Mouse (Mus musculus) hindbrain, embryonic 16.5 days (tissue): ENCODE data around the gene Kcnq5. TPM values are rescaled to one million over a fixed set of nuclear protein-coding genes. Genes with fewer than 3 reads are reported as not detected.

Source experiments
- ATAC-seq: fragments of 200-750 bp; cut with Nextera tagmentation; 2 replicates; pipeline ENCODE4 v1.8.0; 2017; ENCODE audit warnings: moderate TSS enrichment, moderate library complexity
- H3K27ac ChIP-seq: fragments of 300-500 bp; sonication (generic); 2 replicates; pipeline ENCODE4 v1.5.1; 2014; ENCODE audit warnings: low read depth, mild to moderate bottlenecking, control low read depth, low read length, moderate library complexity
- H3K27me3 ChIP-seq: fragments of 300-500 bp; sonication (generic); replicated peaks from 2 replicates; pipeline ENCODE4 v1.6.1; 2014; ENCODE audit warnings: low read length; ENCODE audit not compliant: control insufficient read depth, insufficient read depth
- H3K36me3 ChIP-seq: fragments of 300-500 bp; sonication (generic); 2 replicates; pipeline ENCODE4 v1.6.1; 2014; ENCODE audit warnings: mild to moderate bottlenecking, low read length, moderate library complexity, mixed read lengths; ENCODE audit not compliant: control insufficient read depth, insufficient read depth
- H3K4me1 ChIP-seq: fragments of 300-500 bp; sonication (generic); 2 replicates; pipeline ENCODE4 v1.6.1; 2014; ENCODE audit warnings: low read depth, low read length; ENCODE audit not compliant: control insufficient read depth, insufficient read depth
- H3K4me2 ChIP-seq: fragments of 300-500 bp; sonication (generic); 2 replicates; pipeline ENCODE4 v1.6.1; 2014; ENCODE audit warnings: mild to moderate bottlenecking, low read length, control low read depth, moderate library complexity
- H3K4me3 ChIP-seq: fragments of 300-500 bp; sonication (generic); 2 replicates; pipeline ENCODE4 v1.5.1; 2014; ENCODE audit warnings: mild to moderate bottlenecking, low read length, control low read depth, moderate library complexity
- H3K9ac ChIP-seq: fragments of 300-500 bp; sonication (generic); 2 replicates; pipeline ENCODE4 v1.6.1; 2014; ENCODE audit warnings: low read depth, mild to moderate bottlenecking, control low read depth, low read length, moderate library complexity
- H3K9me3 ChIP-seq: fragments of 300-500 bp; sonication (generic); 2 replicates; pipeline ENCODE4 v1.6.1; 2014; ENCODE audit warnings: mild to moderate bottlenecking, low read length, moderate library complexity; ENCODE audit not compliant: control insufficient read depth
- WGBS: fragments of 180-500 bp; shearing (Covaris S2); extraction: QIAGEN DNeasy Blood & Tissue Kit; methylation state at CpG from one replicate; pipeline ENCODE4 v1.1.7; 2014; 5-methylcytosine and 5-hydroxymethylcytosine counted together
- polyA plus RNA-seq: library from polyadenylated mRNA; unstranded; fragments of >200 nt; fragmentation: Nextera tagmentation; extraction: Ambion mirVana; gene quantifications from 2 replicates; pipeline ENCODE4 v1.2.1, GENCODE M21; 2015

Kcnq5 gene
- polyA plus RNA-seq, 1 experiment from 2014 or later = 2.6 TPM

- Histone ChIP-seq H3K4me1 (no peaks in the 10 kb centered on the region), H3K9ac (no peak overlapping the region), H3K27ac (no peak overlapping the region), H3K9me3 (no peaks in the 10 kb centered on the region; the same call in 1 of the 2 replicates), H3K4me3 (no peak overlapping the region), H3K36me3 (no peaks in the 10 kb centered on the region), H3K27me3 (no peaks in the 10 kb centered on the region), H3K4me2 (no peak overlapping the region)
- no peak for ATAC-seq
- 86% methylated on average over 3 of the region's 3 CpGs for WGBS
Observed at GRCm38 (mm10) chr1:21714816-21715215, 246.9 kb downstream of the Kcnq5 start.

DNA sequence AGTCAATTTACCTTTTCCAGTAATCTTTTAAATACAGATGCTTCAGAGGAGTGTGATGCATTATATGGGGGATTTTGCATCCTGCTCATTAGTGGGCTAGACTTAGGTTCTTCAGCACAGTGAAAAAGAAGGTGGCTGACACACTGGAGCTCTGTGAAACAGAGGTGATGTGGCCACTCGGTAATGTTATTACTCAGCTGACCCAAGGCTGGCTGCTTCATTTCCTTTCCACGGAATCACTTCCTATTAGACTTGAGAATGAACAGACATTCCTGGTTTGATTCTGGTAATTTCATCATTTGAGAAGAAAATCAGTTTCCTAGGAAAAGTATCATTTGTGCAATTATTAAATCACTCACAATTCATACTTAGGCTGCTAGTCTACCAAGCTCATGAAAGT lies 249.0 kb downstream of the Kcnq5 start:
- no peak for ATAC-seq
- Histone ChIP-seq H3K9me3 (no peaks in the 10 kb centered on the region), H3K27me3 (no peaks in the 10 kb centered on the region), H3K36me3 (no peaks in the 10 kb centered on the region), H3K9ac (no peak overlapping the region), H3K4me2 (no peak overlapping the region), H3K4me3 (no peak overlapping the region), H3K4me1 (no peaks in the 10 kb centered on the region), H3K27ac (no peak overlapping the region)
- WGBS = 85% methylated on average over 2 of the region's 2 CpGs

- Histone ChIP-seq H3K4me3 (no peak overlapping the region), H3K9ac (no peak overlapping the region), H3K27me3 (no peaks in the 10 kb centered on the region), H3K36me3 (no peaks in the 10 kb centered on the region), H3K9me3 (no peaks in the 10 kb centered on the region), H3K4me1 (no peaks in the 10 kb centered on the region), H3K4me2 (no peak overlapping the region), H3K27ac (no peak overlapping the region)
- WGBS = 74% methylated on average over 2 of the region's 2 CpGs
- ATAC-seq = no peak
Observed at GRCm38 (mm10) chr1:21690458-21690857, 271.3 kb downstream of the Kcnq5 start.

DNA sequence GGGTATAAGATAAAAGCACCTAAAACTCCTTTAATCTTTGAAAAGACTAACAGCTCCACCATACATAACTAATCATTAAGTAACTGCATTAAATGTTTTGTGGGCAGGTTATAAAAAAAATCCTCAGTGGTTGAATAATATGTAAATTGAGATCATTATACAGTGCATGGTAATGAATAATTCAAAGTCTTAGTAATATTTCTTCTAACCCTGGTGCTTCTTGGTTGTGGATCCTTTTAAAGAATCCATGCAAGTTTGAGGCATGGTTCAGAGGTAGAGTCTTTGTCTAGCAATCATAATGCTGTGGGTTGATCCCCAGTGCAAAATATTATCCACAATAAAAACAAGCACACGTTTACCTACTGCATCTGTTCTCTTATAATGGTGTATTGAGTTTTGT lies 272.8 kb downstream of the Kcnq5 start:
- Histone ChIP-seq H3K36me3 (no peaks in the 10 kb centered on the region), H3K4me3 (no peak overlapping the region), H3K4me1 (no peaks in the 10 kb centered on the region), H3K9me3 (no peaks in the 10 kb centered on the region), H3K27me3 (no peaks in the 10 kb centered on the region), H3K9ac (no peak overlapping the region), H3K4me2 (no peak overlapping the region), H3K27ac (no peak overlapping the region)
- WGBS = 75% methylated on average over 1 of the region's 1 CpGs
- ATAC-seq = no peak

DNA sequence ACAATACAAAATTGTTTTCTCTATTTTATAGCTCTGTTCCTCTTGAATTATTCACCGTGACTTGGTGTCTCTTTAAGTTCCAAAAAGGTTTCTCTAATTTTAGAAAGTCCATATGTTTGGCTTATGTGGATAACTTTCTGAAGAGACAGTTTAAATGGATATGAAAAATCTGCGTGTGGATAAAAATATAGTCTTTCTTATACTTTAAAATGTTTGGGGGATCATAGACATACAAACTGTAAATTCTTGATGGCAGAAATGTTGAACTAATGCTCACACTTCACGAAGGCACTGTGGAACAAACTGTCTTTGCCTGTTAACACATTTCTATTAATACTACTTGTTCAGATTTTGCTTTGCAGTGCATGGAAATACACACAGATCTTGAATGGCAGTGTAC lies 277.3 kb downstream of the Kcnq5 start:
- Histone ChIP-seq H3K4me3 (no peak overlapping the region), H3K27ac (no peak overlapping the region), H3K4me2 (no peak overlapping the region), H3K9ac (no peak overlapping the region), H3K27me3 (no peaks in the 10 kb centered on the region), H3K4me1 (no peaks in the 10 kb centered on the region), H3K9me3 (no peaks in the 10 kb centered on the region), H3K36me3 (no peaks in the 10 kb centered on the region)
- WGBS = 88% methylated on average over 3 of the region's 3 CpGs
- ATAC-seq = no peak

GRCm38 (mm10) chr1:21676805-21677204 lies 284.9 kb downstream of the Kcnq5 start:
- H3K4me1 ChIP-seq = no peaks in the 10 kb centered on the region
- WGBS = 80% methylated on average over 3 of the region's 3 CpGs
- no peak overlapping the region for H3K27ac ChIP-seq
- ATAC-seq = no peak
- H3K9ac ChIP-seq = no peak overlapping the region
- H3K36me3 ChIP-seq = no peaks in the 10 kb centered on the region
- H3K9me3 ChIP-seq = no peaks in the 10 kb centered on the region
- no peak overlapping the region for H3K4me2 ChIP-seq
- no peak overlapping the region for H3K4me3 ChIP-seq
- no peaks in the 10 kb centered on the region for H3K27me3 ChIP-seq

GRCm38 (mm10) chr1:21660840-21661239 lies 300.9 kb downstream of the Kcnq5 start:
- Histone ChIP-seq H3K27ac (no peak overlapping the region), H3K36me3 (no peaks in the 10 kb centered on the region), H3K4me1 (no peaks in the 10 kb centered on the region), H3K9me3 (no peaks in the 10 kb centered on the region), H3K9ac (no peak overlapping the region), H3K27me3 (no peaks in the 10 kb centered on the region), H3K4me3 (no peak overlapping the region), H3K4me2 (no peak overlapping the region)
- no peak for ATAC-seq
- WGBS = 67% methylated on average over 3 of the region's 3 CpGs

DNA sequence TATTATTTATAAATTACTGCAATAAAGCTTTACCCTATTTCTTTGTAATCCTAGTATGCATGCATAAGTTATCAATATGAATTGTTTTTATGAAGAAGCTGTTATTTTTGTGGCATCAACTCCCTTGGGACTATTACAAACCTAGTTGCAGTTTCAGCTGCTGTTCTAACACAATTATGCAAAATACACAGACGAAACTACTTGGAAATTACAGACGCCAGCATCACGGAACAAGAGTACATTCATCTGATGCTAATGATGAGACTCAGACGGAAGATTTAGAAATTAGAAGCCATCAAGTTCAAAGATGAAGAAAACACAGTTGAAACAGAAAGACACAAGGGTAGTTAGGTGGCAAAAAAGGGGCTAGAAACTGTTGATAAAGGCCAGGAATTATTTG lies 310.9 kb downstream of the Kcnq5 start:
- H3K9ac ChIP-seq = no peak overlapping the region

GRCm38 (mm10) chr1:21635406-21635805 lies 326.3 kb downstream of the Kcnq5 start:
- Histone ChIP-seq H3K36me3 (no peaks in the 10 kb centered on the region), H3K4me3 (no peak overlapping the region), H3K9me3 (no peaks in the 10 kb centered on the region), H3K4me2 (no peak overlapping the region), H3K27ac (no peak overlapping the region), H3K9ac (no peak overlapping the region), H3K4me1 (no peaks in the 10 kb centered on the region), H3K27me3 (no peaks in the 10 kb centered on the region)
- WGBS = 68% methylated on average over 2 of the region's 2 CpGs
- no peak for ATAC-seq

More for the DNA sequence above, 310.9 kb downstream of the Kcnq5 start:
- 40% methylated on average over 4 of the region's 4 CpGs for WGBS
- ATAC-seq = no peak
- no peaks in the 10 kb centered on the region; the same call in 1 of the 2 replicates for H3K4me1 ChIP-seq
- no peaks in the 10 kb centered on the region for H3K27me3 ChIP-seq
- no peak overlapping the region for H3K4me2 ChIP-seq
- H3K27ac ChIP-seq = no peak overlapping the region
- H3K4me3 ChIP-seq = no peak overlapping the region
- no peaks in the 10 kb centered on the region for H3K9me3 ChIP-seq
- no peaks in the 10 kb centered on the region for H3K36me3 ChIP-seq

DNA sequence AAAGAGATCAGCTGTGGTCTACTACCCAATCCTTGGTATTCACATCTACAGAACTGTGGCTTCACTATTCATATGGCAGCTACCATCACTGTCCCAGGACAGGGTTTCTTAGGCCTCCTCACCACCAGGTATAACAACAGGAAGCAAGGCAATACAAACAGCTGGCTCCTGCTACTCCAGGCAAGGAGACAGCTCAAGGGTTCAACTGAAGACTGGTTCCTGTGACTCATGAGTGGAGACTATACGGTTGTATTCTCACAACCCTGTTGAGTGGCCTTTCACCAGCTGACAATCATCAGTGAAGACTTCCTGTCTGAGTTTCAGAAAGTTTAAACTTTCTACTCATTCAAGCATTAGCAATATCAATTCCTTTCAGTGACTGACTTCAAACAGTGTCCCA lies 327.7 kb downstream of the Kcnq5 start:
- no peaks in the 10 kb centered on the region for H3K27me3 ChIP-seq
- 84% methylated on average over 1 of the region's 1 CpGs for WGBS
- ATAC-seq = no peak
- no peaks in the 10 kb centered on the region for H3K36me3 ChIP-seq
- no peak overlapping the region for H3K4me2 ChIP-seq
- H3K4me3 ChIP-seq = no peak overlapping the region
- no peaks in the 10 kb centered on the region for H3K4me1 ChIP-seq
- H3K27ac ChIP-seq = no peak overlapping the region
- no peaks in the 10 kb centered on the region for H3K9me3 ChIP-seq
- H3K9ac ChIP-seq = no peak overlapping the region
